Mouse (Mus musculus) erythroblast, embryonic 14.5 days (primary cell): ENCODE measurements around the gene Psme2b.
"Not testable (repeated sequence)": the region's sequence is repeated elsewhere in the genome, so short reads cannot be mapped to it uniquely, and the experiment has no call there.

Experiments
- GATA1 ChIP-seq: IDR thresholded peaks from 2 replicates; pipeline ENCODE4 v1.6.1; 2012; ENCODE audit warnings: low read length, inconsistent platforms, mixed read lengths
- TAL1 ChIP-seq: IDR thresholded peaks from 3 replicates; pipeline ENCODE4 v1.6.1; 2012; ENCODE audit warnings: low read length, inconsistent platforms, mixed read lengths

- not testable (repeated sequence) for TF ChIP-seq TAL1, GATA1
Observed at GRCm38 (mm10) chr11:48933923-48934322, 12.1 kb downstream of the Psme2b start.
